ENCODE assay signal across 14 mouse cellular contexts in genomic region chr11:76288645-76289044, GRCm38 (mm10). TPM values are rescaled to one million over a fixed set of nuclear protein-coding genes. Genes with fewer than 3 reads are reported as not detected.
A peak's percentile ranks its signal among the peaks of the same experiment; 100 is the strongest.
DNase-seq lines count a peak whose midpoint lies in the region; ATAC-seq and TF ChIP-seq lines count a peak whose summit lies in the region.
"Had no signal": no experiment of that assay in that cellular context is flagged by ENCODE, and none has a peak within 500 bp of the region (broad histone marks: within the 10 kb centered on the region; RNA-seq: fewer than 3 reads in every experiment).

No protein-coding gene starts in this region.

- 0 out of 2 replicates have a peak overlapping the region, but pooled peaks have one; percentile 5 for H3K27ac ChIP-seq in hindbrain, embryonic 12.5 days
- no peak overlapping the region for H3K27ac ChIP-seq in hindbrain, embryonic 16.5 days (ENCODE audit: low read depth, low read length)
- no peak overlapping the region for H3K27ac ChIP-seq in forebrain, postnatal 0 days (ENCODE audit: low read depth, low read length)
- H3K27ac ChIP-seq in neural tube, embryonic 14.5 days (ENCODE audit: low read depth, low read length) = 0 out of 2 replicates have a peak overlapping the region, but pooled peaks have one; percentile 1
- H3K27ac ChIP-seq: lung, embryonic 15.5 days had no signal

- no peak overlapping the region for H3K4me2 ChIP-seq in hindbrain, embryonic 12.5 days (replicated peaks)
- no peak overlapping the region for H3K4me2 ChIP-seq in hindbrain, embryonic 16.5 days (ENCODE audit: low read length)
- no peak overlapping the region for H3K4me2 ChIP-seq in forebrain, postnatal 0 days (ENCODE audit: low read depth)
- H3K4me2 ChIP-seq in neural tube, embryonic 14.5 days (ENCODE audit: low read depth, low read length) = no peak overlapping the region
- H3K4me2 ChIP-seq: heart, embryonic 11.5 days; lung, embryonic 15.5 days had no signal

- no peak overlapping the region for H3K9ac ChIP-seq in hindbrain, embryonic 12.5 days
- H3K9ac ChIP-seq in hindbrain, embryonic 16.5 days (ENCODE audit: low read depth, low read length) = no peak overlapping the region
- H3K9ac ChIP-seq in forebrain, postnatal 0 days = no peak overlapping the region
- H3K9ac ChIP-seq in neural tube, embryonic 14.5 days (replicated peaks; ENCODE audit: low read depth, low read length) = no peak overlapping the region
- H3K9ac ChIP-seq: lung, embryonic 15.5 days had no signal

- H3K27me3 ChIP-seq in hindbrain, embryonic 12.5 days = no peaks in the 10 kb centered on the region
- no peaks in the 10 kb centered on the region for H3K27me3 ChIP-seq in hindbrain, embryonic 16.5 days (replicated peaks; ENCODE audit: control insufficient read depth, insufficient read depth, low read length)
- no peaks in the 10 kb centered on the region for H3K27me3 ChIP-seq in forebrain, postnatal 0 days (ENCODE audit: insufficient read depth, low read length)
- no peaks in the 10 kb centered on the region for H3K27me3 ChIP-seq in neural tube, embryonic 14.5 days (ENCODE audit: control insufficient read depth, insufficient read depth, low read length)
- H3K27me3 ChIP-seq: CH12.LX; lung, embryonic 15.5 days had no signal

- no peak for ATAC-seq in hindbrain, embryonic 12.5 days (ENCODE audit: low FRiP score)
- no peak for ATAC-seq in hindbrain, embryonic 16.5 days
- no peak for ATAC-seq in forebrain, postnatal 0 days
- ATAC-seq in neural tube, embryonic 14.5 days (ENCODE audit: low read depth) = no peak
- ATAC-seq: intestine, postnatal 0 days had no signal

- H3K9me3 ChIP-seq in hindbrain, embryonic 12.5 days (replicated peaks) = no peaks in the 10 kb centered on the region
- no peaks in the 10 kb centered on the region for H3K9me3 ChIP-seq in hindbrain, embryonic 16.5 days (ENCODE audit: control insufficient read depth, low read length)
- H3K9me3 ChIP-seq in forebrain, postnatal 0 days (ENCODE audit: low read length) = no peaks in the 10 kb centered on the region
- no peaks in the 10 kb centered on the region for H3K9me3 ChIP-seq in neural tube, embryonic 14.5 days (ENCODE audit: control insufficient read depth, low read length)
- H3K9me3 ChIP-seq: lung, embryonic 15.5 days had no signal

- no peaks in the 10 kb centered on the region for H3K36me3 ChIP-seq in hindbrain, embryonic 12.5 days
- H3K36me3 ChIP-seq in hindbrain, embryonic 16.5 days (ENCODE audit: control insufficient read depth, insufficient read depth, low read length) = no peaks in the 10 kb centered on the region
- H3K36me3 ChIP-seq in forebrain, postnatal 0 days (ENCODE audit: insufficient read depth) = no peaks in the 10 kb centered on the region
- H3K36me3 ChIP-seq in neural tube, embryonic 14.5 days (ENCODE audit: control insufficient read depth, insufficient read depth, low read length) = no peaks in the 10 kb centered on the region
- H3K36me3 ChIP-seq: lung, embryonic 15.5 days had no signal

- 86% methylated on average over 6 of the region's 6 CpGs for WGBS in hindbrain, embryonic 12.5 days
- 69% methylated on average over 6 of the region's 6 CpGs for WGBS in hindbrain, embryonic 16.5 days
- 67% methylated on average over 6 of the region's 6 CpGs for WGBS in forebrain, postnatal 0 days
- WGBS in neural tube, embryonic 14.5 days = 75% methylated on average over 6 of the region's 6 CpGs

- no peak for TF ChIP-seq CTCF in forebrain, postnatal 0 days (IDR thresholded peaks at IDR 0.05; ENCODE audit: low read depth)

- peak; percentile 71 for DNase-seq in brain, adult 2 months (ENCODE audit: low read depth, low spot score)
- peak; percentile 39 for DNase-seq in forebrain, postnatal 0 days
- DNase-seq in retina, postnatal 1 day = no peak
- no peak for DNase-seq in spleen, adult 18-20 months
- no peak for DNase-seq in embryo, embryonic 9.5 days (ENCODE audit: extremely low spot score)
- DNase-seq: adrenal gland, postnatal 25 days; midbrain, embryonic 14.5 days had no signal

- H3K4me1 ChIP-seq in hindbrain, embryonic 12.5 days = peaks cover 66% of the 10 kb centered on the region
- H3K4me1 ChIP-seq in hindbrain, embryonic 16.5 days (ENCODE audit: control insufficient read depth, insufficient read depth, low read depth, low read length) = peaks cover 30% of the 10 kb centered on the region
- peaks cover 15% of the 10 kb centered on the region; the same call in 1 of the 2 replicates for H3K4me1 ChIP-seq in forebrain, postnatal 0 days (ENCODE audit: insufficient read depth)
- peaks cover 32% of the 10 kb centered on the region for H3K4me1 ChIP-seq in neural tube, embryonic 14.5 days (ENCODE audit: control insufficient read depth, insufficient read depth, low read length)

- H3K4me3 ChIP-seq in hindbrain, embryonic 12.5 days = no peak overlapping the region
- H3K4me3 ChIP-seq in hindbrain, embryonic 16.5 days (ENCODE audit: low read length) = no peak overlapping the region
- no peak overlapping the region for H3K4me3 ChIP-seq in forebrain, postnatal 0 days (ENCODE audit: low read depth, low read length)
- H3K4me3 ChIP-seq in neural tube, embryonic 14.5 days (ENCODE audit: low read depth, low read length) = no peak overlapping the region
- H3K4me3 ChIP-seq: lung, embryonic 15.5 days had no signal

RNA-seq across cellular contexts. Expression of gene Glod4, which starts 45.1 kb away (rescaled TPM):
- polyA plus RNA-seq in hindbrain, embryonic 12.5 days (2016; fragmentation: Nextera tagmentation; extraction: Ambion mirVana) = 109 and 118 TPM in 2 replicates
- 118 and 125 TPM in 2 replicates for polyA plus RNA-seq in hindbrain, embryonic 16.5 days (2015; fragmentation: Nextera tagmentation; extraction: Ambion mirVana)
- 79.7 and 90.6 TPM in 2 replicates for total RNA-seq in forebrain, postnatal 0 days (2014; rRNA removed)
- polyA plus RNA-seq in forebrain, postnatal 0 days (2015; fragmentation: Nextera tagmentation; extraction: Ambion mirVana) = 110 and 126 TPM in 2 replicates
- 119 and 126 TPM in 2 replicates for polyA plus RNA-seq in neural tube, embryonic 14.5 days (2014; fragmentation: Nextera tagmentation; extraction: Ambion mirVana)

RNA-seq across cellular contexts. Expression of gene Mrm3, which starts 45.1 kb away (rescaled TPM):
- polyA plus RNA-seq in hindbrain, embryonic 12.5 days (2016; fragmentation: Nextera tagmentation; extraction: Ambion mirVana) = 15.4 and 18.0 TPM in 2 replicates
- polyA plus RNA-seq in hindbrain, embryonic 16.5 days (2015; fragmentation: Nextera tagmentation; extraction: Ambion mirVana) = 25.7 and 26.1 TPM in 2 replicates
- 15.1 and 18.2 TPM in 2 replicates for total RNA-seq in forebrain, postnatal 0 days (2014; rRNA removed)
- polyA plus RNA-seq in forebrain, postnatal 0 days (2015; fragmentation: Nextera tagmentation; extraction: Ambion mirVana) = 20.8 and 22.2 TPM in 2 replicates
- 23.8 and 25.4 TPM in 2 replicates for polyA plus RNA-seq in neural tube, embryonic 14.5 days (2014; fragmentation: Nextera tagmentation; extraction: Ambion mirVana)

Comparison
In these comparisons a context has a peak if more than half of its experiments do, and no peak if none do; other contexts are left out.
1. H3K27ac ChIP-seq: peak in hindbrain, embryonic 12.5 days (single experiment) and neural tube, embryonic 14.5 days (single experiment); none in hindbrain, embryonic 16.5 days (single experiment) and forebrain, postnatal 0 days (single experiment).
2. DNase-seq: peak in brain, adult 2 months (single experiment) and forebrain, postnatal 0 days (single experiment); none in retina, postnatal 1 day (single experiment), spleen, adult 18-20 months (0 of 2) and embryo, embryonic 9.5 days (single experiment).